Mouse (Mus musculus) cerebellum, postnatal 25 days (tissue): ENCODE measurements at regions not wholly inside any gene's neighbourhood (a gene's known extent, or its start where the extent isn't known, plus 50 kb on each side); places are given as distances from the start of the nearest gene placed in this dataset.
A peak's percentile ranks its signal among the peaks of the same experiment; 100 is the strongest.

ENCODE experiments used
- DNase-seq, 2 experiments: peaks; one replicate each; pipeline ENCODE4 v3.0.0; 2021; ENCODE audit warnings: mixed read lengths in 2 of 2

DNA sequence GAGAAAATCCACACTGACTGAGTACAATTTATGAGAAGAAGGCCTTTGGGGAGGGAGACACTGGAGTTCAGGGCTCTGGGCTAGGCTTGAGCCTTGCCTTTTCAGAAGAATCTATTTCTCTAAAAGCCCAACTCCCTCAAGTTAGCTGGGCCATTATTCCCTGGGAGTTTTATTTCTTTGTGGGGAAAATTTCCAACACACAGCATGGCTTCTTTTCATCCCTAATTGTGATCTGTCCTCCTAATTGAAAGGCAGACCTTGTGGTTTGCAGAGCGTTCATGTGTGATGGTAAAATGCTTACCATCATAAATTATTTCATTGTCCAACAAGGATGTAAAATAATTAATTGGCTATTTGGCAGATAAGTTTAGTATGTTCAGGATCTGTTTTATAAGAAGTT lies 204.1 kb downstream of the Tgfb2 start:
- DNase-seq: no peak

DNA sequence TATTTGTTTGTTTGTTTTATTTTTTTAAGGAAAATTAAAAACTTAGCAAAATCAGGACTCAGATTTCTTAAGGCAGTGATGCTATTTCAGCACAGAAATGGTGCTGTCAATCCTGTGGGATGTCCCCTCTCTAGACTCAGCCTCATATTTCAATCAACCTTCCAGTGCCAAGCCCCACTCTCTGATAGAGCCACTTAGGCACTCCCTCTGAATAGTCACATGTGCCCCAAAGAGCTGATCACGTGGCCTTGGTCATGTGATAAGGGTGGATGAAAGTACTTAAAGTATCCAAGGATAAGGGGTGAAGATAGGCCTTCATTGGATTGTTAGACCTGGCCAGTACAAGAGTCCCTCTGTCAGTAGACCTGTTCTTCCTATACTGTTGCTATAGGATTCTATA lies 207.9 kb downstream of the Tgfb2 start:
- no peak for DNase-seq

DNA sequence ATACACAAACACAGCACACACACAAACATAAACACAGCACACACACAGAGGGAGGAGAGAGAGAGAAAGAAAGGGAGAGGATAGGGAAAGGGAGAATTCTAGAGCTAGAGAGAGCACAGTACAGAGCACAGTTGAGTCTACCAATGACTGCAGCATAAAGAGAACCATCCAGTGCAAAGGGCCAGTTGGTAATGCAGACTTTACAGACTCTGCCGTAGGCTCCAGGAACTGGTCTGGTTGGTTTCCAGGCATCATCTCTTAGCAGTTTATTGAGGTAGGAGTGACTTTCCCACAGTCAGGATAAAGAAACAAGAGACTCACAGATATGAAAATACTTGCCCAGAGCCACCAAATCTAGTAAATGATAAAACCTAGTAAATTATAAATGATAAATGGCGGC lies 208.5 kb downstream of the Tgfb2 start:
- DNase-seq: no peak

DNA sequence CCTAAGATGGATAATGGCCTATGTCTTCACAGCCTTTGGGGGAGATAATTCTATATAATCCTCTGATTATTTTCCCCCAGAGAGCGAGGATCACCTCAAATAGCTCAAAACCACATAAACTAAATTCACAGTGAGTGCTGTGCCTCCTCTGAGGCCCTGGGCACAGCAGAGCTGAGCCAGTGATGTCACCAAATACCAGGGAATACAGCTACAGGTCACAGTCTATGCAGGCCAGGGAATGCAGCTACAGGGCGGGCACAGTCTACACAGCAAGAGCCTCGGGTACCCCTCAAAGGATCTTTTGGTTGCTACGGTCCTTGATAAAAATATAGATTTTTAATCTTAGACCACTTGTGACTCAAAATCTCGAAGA lies 211.4 kb downstream of the Tgfb2 start:
- no peak for DNase-seq

DNA sequence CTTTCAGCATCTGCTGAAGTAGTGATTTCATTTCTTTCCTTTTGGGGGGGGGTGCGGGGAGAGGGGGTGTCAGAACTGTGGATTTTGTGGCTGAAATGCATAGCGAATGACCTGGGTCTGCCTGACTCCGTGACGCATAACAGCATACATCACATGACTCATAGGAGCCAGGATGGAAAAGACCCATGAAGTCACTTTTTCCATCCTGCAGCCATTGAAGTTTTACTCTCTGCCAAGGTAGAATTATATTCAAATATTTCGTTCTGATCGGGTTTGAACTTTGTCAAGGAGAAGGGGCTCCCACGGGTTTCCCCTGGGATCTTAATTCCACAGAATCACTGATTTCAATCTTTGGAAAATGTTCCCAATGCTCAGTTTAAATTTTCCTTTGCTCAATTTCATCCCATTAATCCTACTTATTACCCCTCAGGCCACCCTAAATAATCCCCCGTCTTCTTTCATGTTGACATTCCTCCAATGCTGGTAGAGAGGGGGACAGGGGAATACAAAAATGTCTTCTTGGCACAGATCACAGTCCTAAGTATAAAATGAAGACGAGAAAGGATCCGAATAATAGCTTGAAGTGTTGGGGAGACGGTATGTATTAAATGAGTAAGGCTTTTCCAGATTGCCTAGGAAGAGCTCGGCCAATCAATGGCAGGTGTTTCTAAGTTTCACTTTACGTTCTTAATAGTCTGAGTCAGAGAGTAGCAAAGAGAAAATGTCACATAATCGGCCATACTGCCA lies 212.0 kb downstream of the Tgfb2 start:
- no peak for DNase-seq

DNA sequence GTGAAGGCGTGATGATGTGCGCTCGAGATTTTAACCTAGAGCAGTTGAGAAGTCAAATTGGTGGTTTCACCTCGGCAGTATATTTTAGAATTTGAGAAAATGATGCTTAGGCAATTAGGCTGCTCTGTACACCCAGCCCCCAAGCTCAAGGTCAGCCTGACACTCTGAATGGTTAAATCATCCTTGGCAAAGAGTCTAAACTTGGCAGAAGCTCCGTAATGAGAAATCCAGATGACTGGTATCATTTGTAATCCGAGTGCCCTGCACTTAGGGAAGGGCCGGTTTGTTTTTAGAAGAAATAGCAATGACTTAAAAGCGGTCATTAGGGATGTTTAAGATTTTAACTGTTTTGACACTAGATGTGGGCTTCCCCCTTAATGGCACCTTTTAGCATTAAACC lies 223.6 kb downstream of the Tgfb2 start:
- no peak for DNase-seq

DNA sequence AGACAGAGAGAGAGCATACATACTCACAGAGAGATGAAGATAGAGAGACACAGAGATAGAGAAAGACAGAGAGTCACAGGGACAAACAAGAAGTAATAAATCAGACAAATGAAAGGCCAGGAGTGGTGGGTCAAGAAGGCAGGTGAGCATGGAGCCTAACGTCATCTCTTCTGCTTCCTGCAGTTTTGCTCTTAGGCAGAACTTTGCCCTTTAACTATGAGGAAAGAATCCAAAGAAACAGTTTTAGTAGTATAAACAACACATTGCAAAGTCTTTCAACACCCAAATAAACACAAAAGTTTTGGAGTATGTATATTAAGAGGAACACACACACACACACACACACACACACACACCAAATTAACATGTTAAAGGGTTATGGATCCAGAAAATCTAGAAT lies 225.8 kb downstream of the Tgfb2 start:
- DNase-seq: no peak

DNA sequence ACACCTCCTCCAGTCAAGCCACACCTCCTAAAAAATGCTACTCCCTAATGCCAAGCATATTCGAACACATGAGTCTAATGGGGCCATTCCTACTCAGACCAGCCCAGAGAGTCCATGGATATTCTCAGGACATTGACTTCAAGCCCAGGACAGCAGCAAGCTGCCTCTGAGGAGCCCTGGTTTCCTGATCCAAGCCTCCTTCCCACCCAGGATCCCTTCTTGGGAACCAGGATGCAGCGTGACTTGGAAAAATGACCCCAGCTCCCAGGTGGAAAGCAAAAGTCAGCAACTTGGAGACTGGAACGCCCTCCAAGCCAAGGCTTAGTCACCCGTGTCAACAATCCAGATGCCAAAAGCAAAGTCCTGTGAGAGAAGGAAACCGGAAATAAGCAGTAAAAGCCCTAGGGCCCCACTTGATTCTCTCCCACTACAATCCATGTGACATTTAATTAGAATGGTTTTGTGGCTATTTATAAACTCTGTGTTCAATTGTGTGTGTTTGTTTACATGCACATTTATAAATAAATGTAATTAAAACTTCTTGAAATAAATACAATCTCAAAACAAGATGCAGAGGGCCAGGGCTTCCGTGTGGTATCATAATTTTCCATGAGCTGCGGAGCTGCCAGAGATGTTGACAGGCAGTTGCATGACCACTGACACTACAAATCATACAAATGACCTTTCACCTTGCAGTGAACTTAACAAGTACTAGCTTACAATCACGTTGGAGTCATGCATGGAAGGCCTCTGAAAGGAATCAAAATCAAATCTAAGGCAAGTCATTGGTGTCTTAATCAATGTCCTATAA lies 227.2 kb downstream of the Tgfb2 start:
- no peak for DNase-seq

DNA sequence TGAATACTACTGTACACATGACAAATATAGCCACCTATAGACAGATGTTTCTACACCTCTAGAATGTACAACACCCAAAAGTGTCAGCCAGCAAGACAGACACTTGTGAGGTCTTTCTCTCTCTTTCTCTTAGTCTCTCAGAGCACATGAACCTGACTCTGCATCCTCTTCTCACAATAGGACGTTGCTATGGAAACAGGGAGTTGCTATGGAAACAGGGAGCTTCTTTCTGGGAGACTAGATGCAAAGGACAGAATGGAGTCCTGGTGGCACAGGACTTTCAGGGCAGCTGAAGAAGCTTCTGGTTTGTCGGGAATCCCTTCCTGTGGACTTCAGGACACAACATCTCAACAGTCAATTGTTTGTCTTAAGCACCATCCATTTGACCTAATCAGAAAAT lies 230.9 kb downstream of the Tgfb2 start:
- DNase-seq: no peak

DNA sequence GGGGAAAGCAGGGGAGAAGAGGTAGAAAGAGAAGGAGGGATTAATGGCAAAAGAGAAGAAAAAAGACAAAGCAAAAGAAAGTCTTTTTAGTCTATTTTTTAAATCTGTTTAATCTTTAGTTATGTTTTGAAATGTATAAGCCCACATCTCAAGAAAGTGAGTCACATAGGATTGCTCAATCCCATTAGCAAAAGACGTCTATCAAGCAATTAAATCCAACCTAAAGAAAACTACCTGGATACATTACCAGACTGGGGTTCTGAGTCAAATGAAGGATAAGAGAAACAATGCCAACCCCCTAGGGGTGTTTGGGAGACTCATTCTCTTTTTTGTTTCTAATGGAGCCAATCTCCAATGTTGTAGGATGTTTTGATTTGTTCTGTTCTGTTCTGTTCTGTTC lies 231.4 kb downstream of the Tgfb2 start:
- no peak for DNase-seq

DNA sequence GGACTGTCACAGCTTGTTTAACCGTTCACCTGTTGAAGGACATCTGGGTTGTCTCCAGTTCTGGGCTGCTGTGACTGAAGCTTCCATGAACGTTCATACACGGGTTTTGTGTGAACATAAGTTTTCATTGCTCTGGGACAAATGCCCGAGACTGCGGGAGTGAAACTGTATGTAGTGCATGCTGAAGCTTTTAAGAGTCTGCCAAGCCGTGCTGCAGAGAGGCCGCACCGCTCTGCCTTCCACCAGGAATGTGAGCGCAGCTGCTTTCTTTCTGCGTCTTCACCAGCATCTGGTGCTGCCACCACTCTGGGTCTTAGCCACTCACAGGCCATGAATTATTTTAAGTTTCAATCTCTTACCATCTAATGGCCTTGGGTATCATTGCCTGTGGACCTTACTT lies 232.8 kb downstream of the Tgfb2 start:
- DNase-seq: no peak

DNA sequence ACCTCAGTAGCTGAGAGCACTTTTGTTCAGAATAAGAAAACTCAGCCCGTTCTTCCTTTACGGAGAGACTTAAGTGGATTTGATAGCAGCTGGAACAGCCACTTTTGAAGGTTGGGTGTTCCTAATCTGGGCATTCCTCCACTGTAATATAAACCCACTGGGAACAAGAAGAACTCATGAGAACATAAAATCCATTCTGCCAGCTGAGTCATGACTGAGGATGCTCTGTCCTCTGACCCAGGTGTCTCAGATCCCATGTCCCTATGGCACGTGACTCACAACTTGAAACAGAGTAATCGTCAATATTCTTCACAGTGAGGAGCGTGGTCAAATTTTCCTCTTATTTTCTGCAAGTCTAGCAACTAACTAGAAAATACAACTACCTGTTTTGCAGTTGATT lies 240.3 kb downstream of the Tgfb2 start:
- DNase-seq: no peak

DNA sequence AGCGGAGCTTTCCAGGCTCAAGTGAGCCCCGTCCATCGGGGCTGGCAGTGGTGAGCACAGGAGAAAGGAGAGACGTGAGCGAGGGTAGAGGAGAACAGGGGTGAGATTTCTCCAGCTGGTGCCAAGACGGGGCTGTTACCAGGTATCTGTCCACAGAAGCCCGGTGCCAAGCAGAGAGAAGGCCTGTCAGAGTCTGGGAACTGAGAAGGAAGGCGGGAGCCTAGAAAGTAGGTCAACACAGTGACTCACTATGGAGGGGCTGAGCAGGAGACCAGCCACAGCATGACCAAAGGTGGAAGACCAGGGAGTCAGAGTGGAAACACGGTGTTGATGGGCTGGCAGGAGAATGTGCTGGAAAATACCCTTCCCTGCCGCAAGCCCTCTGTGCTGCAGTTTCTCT lies 245.0 kb downstream of the Tgfb2 start:
- peak; percentile 42 to 63 for DNase-seq

DNA sequence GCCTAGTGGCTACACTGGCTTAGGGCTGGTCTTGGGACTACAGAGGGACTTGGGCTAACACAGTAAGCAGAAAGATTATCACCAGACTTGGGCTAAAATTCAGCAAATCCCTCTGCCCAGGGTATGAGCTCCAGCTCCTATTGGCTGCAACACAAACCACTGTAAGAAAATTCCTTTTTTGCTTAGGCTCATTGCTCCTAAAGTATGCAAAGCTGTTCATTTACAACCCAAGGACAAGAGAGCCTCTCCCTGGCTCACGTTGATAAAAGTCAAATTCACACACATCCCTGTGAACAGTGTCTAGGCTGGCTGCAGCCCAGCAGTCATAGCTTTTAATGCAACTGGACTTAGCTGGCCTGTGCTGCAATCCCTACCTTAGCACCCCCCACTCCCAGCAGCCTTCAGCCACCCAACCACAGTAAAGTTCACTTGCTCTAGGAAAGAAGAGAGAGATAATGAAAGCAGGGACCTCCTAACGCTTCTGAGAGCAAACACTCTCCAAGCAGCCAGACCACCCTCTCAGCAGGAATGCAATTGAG lies 247.6 kb downstream of the Tgfb2 start:
- DNase-seq: no peak

DNA sequence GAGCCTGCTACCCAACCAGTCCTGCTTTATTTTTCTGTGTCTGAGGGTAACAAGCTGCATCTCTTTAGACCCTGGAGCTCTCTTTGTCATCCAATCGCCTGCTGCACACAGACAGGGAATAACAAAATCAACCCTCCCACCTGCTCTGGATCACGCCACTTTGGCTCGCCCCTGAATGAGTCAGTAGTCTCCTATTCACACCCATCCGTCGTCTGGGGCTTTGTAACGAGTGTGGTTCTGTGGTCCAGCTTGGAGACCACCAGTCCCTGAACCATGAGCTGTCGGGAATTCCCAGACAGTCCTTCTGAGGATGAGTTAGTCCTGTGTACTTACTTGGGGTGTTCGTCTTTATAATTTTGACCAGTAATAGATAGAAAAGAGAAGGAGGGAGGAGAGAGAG lies 248.7 kb downstream of the Tgfb2 start:
- no peak for DNase-seq

DNA sequence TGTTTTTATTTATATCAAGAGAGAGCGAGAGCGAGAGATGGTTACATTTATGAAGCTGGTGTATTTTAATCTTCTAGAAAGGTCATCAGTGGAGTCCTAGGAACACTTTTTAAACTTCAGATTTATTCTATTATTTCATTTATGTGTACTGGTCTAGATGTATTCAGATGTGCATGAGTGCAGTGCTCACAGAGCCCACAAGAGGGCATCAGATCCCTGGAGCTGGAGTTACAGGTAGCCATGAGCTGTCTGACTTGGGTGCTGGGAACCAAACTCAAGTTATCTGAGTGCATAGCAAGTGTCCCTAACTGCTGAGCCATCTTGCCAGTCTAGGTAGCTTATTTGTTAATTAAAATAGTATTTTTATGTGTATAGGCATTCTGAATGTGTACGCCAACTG lies 249.7 kb downstream of the Tgfb2 start:
- peak in 1 of 2 experiments; percentile 24 for DNase-seq

DNA sequence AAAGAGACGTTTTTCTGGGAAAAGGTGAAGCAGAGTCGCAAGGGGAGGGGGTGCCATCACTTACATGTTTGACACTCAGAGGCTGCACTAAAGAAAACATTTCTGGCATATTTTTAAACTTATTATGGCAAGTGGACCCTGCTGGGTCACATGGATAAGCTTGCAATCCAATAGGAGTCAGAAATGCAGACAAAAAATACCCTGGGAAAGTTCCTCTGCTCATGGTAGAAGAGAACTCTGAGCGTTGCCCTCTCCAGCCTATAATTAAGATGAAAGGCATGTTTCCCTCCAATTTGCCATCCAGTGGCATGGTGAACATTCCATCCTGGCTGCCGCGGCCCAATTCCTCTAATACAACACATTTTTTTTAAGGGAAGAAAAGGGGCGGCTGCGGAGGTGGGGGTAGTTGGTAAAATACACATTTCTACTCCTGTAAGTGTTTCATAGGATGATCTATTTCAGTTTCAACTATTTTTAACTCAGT lies 250.6 kb downstream of the Tgfb2 start:
- DNase-seq: no peak

DNA sequence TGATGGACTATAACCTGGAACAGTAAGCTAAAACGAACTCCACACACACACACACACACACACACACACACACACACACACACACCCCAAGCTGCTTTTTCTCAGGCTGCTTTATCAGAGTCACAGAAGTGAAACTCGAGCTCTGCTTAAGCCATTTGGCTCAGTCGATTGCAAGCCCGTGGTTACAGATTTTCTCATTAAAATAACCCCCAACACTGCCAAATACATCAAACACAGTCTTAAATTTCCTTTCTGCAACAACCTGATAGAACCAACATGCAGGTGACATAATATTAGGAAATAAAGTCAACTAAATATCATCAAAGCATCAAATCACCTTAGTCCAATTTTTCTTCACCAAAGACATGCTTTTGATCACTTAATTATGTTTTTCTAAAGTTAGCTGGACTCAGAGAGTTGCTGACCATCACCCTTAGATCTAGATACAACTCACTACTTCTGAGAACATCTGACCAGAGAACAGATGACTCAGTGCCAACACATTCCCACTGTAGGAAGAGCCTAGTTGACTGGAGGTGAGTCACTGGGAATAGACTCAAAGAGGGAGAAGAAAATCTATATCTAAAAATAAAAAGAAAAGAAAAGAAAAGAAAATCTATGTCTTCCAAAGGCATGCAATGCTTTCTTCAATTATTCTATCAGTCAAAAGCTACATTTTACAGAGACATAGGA lies 251.2 kb downstream of the Tgfb2 start:
- DNase-seq: no peak

DNA sequence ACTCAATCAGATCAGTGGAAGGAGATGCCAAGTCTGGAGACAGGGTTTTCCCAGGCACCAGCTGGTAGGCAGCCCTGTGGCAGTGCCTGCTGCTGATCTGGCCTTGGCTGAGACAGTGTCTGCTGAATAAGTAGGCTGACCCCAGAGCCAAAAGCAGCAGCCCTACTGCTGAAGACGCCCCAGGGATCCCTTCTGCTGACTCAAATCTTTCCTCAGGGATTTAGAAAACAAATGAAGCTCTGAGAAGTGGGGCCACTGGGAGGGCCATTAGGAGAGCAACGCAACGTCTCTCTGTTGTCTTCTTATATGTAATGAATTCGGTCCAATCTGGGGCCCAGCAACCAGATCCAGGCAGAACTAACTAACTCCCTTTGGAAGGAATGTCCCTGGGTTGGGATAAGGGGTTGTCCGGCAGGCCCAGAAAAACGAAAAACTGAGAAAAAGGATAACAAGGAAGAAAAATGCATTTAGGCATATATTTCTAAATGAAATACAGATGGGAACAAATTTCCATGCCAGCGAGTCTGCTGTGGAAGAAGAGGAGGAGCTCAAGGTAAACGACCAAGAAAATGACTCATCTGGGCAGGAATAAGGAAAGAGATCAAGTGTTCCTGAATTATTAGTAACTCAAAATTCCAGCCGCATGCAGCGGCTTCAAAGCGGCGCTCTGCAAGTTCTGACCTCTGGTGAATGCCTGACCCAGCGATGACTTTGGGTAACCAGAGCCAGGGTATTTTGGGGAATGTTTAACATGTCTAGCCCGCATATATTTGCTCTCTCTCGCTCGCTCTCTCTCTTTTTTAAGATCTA lies 256.7 kb downstream of the Tgfb2 start:
- peak; percentile 71 to 77 for DNase-seq

DNA sequence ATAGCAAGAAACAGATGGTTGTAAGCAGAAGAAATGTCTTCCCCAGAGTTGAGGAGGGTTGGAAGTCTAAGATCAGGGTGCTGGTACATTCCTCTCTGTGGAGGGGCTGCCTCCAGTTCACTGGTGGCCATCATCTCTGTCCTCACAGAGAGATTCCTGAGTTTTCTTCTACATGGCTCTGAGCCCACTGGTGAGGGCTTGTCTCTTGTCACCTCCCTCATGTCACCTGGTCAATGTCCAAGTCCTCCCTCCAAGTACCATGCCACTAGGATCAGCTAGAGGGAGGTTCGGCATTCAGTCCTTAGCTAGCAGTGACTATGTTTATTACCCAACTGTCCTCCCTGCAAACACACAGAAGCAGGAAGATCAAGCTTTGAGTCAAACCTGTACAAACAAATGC lies 258.3 kb downstream of the Tgfb2 start:
- DNase-seq: peak in 1 of 2 experiments; percentile 10

DNA sequence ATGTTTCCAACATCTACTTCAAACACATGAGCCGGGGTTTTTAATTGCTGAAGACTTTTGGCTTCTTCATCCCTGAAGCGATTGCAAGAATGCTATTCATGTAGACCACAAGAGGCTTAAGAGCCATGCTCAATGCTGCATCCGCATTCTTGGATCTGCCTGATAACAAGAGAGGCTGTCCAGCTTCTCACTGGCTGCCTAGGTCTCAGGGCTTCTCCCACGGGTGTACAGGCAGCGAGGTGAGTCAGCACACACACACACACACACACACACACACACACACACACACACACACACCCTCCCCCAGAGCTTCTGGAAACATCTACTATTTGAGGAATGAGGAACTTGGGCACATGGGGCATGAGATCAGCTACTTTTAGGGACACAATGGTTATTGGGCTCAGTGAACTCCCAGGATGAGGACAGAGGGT lies 261.1 kb downstream of the Tgfb2 start:
- DNase-seq: no peak

DNA sequence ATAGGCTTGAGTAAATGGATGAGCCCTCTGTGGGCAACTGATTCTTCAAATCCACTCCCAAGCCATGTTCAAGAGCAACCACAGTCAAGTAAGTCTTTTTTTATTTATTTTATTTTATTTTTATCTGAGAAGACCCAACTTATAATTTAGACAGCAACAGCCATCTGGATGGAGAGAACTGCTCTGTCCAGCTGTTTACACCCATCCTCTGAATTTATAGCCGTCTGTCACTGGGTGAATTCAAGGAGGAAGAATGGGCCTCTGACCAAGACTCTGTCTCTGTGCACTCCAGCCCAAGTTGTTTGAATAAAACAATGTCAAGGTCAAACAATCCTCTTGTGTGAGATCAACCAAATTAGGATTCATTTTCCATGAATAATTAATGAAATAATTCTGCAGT lies 263.6 kb downstream of the Tgfb2 start:
- DNase-seq: no peak
